Mouse (Mus musculus) lung, adult 2 months (tissue): ENCODE results near the gene Nipal4.

Experiments
- CTCF ChIP-seq: fragments of 200-500 bp; IDR thresholded peaks from 2 replicates; pipeline ENCODE4 v1.5.1; 2011; ENCODE audit warnings: mild to moderate bottlenecking, low read length, control low read depth; ENCODE audit not compliant: insufficient read depth
- POLR2A ChIP-seq: fragments of 200-500 bp; IDR thresholded peaks from 2 replicates; pipeline ENCODE4 v1.6.1; 2011; ENCODE audit warnings: low read depth, mild to moderate bottlenecking, control low read depth, low read length, borderline replicate concordance; ENCODE audit errors: extremely low read depth

DNA sequence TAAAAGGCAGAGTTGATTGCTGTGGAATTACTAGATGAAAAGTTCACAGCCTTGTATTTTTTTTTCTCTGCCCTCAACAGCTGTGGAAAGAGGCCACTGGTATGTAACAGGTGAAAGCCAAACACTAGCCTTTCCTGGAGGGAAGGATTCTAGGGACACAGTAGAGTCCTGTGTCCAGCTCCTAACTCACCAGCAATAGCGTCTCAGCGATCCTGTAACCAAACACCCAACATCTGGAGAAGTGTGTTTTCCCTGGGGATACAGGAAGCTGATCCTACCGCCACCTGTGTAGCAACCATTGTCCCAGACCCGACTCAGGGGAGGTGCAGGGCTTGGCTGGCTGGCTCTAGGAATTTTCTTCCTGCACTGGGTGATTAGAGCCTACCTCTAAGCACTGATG, 46.7 kb downstream of the Nipal4 start:
- TF ChIP-seq POLR2A (no peak), CTCF (no peak)
